Mouse (Mus musculus): ENCODE results near the gene Padi3. TPM values are rescaled to one million over a fixed set of nuclear protein-coding genes. Genes with fewer than 3 reads are reported as not detected.

The Padi3 gene
- polyA plus RNA-seq, 3 experiments from 2014 or later = not detected

DNA sequence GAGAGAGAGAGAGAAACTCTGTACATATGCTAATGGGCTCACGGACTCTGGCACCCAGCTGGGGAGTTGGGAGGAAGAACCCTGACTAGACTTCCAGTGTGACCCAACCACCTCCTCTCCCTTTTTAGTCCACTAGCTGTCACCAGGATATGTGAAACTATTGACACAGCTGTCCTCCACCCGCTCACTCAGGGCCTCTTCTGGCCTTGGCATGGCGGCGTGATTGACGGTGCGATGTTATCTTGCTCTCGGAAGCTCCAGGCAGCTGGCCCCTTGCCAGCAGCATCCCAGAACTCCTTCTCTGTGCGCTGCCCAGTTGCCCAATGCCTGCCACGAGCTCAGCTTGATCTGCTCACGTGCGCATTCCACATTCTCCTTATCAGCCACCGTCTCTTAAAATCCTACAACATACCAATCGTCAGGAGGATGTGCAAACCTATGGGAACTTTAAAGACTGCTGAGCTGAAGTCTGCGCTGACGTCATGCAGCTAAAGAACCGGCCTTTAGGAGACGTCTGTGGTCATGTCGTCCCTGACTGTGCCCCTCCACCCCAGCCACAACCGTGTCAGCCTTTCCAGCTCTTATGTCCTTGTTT lies 30.5 kb downstream of the Padi3 start:
- ATAC-seq = no peak

DNA sequence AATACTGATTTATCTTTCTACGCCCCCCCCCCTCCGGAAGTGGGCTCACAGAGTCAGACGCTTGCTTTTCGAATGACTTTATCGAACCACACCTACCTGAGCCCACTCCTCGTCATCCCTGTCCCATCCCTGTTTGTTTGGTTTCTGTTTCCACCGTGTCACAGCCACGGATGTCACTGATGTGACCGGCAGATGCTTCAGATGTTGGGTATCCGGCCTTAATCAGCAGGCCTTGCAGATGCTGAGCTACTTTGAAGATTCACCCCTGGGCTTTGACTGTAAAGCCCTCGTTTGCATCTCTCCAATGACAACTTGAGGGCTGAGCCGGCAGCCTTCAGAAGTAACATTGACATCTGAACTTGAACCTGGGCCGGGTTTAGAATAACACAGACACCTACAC lies 33.8 kb downstream of the Padi3 start:
- peak; percentile 77 for ATAC-seq

DNA sequence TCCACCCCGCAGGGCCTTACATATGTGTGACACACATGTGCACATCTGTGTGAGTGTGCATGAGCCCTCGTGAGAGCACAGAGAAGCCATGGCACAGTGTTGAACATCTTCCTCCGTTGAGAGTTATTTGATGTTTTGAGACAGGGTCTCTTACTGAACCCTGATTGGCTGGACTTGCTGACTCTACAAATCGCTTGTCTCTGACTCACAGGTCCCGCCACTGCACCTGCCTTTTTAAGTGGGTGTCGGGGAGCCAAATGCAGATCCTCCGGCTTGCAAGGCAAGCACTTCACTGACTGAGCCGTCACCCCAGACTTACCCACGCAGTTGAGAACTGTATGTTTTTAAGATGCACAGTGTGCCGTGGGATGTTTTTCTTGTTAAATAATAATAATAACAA lies 34.6 kb downstream of the Padi3 start:
- peak; percentile 32 for ATAC-seq

DNA sequence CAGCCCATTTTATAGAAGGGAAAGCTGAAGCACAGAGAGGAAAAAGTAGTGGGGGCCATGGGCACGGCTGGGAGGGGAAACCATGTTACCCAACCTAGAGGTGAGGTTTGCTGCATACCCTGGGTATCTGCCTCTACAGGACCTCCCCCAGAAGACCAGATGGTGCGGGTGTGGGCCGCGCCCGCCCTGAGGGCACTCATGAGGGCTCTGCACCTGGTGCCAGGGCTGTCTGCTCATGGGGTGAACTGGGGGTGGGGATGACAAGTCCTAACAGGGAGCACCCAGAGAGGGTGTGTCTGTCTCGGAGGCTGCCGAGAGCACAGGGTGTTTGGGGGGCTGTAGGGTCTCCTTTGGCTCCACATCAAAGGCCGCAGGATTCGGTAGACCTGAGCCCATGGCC lies 35.6 kb downstream of the Padi3 start:
- no peak for ATAC-seq

DNA sequence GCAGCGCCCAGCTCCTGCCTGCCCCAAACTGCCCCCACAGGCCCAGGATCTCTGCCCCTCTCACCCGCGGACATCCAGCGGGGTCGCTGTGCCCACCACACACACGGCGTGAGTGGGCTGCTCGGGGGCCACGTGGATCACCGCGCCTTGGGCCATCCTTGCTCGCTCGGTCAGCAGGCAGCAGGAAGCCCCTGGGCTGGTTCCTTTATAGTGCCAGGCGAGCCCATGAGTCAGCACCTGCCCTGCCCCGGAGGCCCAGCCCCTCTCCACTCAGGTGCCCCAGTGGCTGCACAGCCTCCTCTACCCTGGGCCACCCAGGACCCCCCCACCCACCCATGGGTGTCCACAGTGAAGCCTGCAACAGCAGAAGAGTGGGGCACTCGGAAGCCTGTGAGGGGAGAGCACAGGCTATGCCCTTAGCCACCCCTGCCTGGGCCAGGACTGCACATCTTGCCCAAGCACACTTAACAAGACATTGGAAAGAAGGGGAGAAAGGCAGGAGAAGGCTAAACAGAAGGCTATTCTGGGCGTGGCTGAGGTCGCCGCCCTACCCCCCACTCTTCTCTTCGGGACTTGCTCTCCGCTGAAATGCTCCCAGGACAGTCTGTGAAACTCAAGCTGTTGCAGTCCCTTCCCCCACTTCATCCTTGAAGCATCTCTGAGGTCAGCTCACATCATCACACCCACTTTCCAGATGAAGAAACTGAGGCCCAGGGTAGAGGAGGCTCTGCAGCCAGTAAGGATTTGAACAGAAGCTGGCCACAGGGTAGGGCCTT lies 36.2 kb downstream of the Padi3 start, which contains the start of gene Padi4:
Gene Padi4 (minus strand): TSS at position 212 of the 776 bp plus-strand sequence.
- ATAC-seq = no peak

DNA sequence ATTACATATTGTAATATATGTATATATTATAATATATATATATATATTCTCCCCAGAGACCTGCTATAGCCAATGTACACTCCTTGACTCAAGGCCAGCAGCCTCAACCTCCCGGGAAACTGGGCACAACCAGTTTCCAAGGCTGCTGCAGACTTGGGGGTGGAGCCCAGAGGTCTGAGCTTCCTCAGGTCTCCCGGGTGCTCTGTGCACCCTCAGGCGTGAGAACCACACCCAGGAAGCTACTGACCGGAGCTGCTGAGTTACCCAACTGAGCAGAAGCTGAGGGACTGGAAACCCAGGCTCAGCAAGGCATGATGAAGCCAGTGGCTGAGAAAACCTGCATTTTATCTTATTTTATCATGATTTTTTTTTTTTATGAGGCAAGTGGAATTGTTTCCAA lies 39.4 kb downstream of the Padi3 start:
- ATAC-seq = no peak

DNA sequence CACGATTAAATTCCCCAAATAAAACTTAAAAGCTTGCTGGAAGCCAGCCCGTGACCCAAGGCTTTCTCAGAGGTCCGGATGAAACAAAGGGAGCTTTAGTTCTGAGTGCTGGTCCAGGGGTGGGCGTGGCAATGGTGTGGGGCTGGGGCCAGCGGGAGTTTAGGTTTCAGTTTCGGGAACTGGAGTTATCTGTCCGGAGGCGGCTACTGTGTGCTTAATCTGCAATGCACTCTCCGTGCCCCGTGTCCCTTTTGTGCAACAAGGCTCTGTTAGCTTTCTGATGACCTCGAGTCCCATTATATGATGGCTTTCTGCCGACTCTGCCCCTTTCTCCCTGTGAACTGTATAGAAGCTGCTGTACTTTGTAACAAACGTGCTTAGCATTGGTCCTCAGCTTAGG lies 40.0 kb downstream of the Padi3 start:
- ATAC-seq = no peak

DNA sequence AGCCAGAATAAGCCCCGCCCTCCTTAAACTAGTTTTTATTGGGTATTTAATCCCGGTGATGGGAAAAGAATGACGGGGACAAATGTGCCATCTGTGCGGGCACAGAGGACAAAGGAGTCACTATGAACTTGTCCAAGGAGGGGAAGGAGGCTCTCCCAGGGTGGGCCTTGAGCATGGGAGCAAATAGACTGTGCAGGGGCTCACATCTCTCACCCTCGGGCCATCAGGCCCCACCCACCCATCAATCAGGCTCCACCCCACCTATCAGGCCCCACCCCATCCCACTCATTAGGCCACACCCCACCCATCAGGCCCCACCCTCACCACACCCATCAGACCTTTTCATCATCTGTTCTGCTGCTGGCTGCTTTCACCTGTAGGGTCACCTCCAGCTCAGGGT lies 41.5 kb downstream of the Padi3 start:
- ATAC-seq = no peak

DNA sequence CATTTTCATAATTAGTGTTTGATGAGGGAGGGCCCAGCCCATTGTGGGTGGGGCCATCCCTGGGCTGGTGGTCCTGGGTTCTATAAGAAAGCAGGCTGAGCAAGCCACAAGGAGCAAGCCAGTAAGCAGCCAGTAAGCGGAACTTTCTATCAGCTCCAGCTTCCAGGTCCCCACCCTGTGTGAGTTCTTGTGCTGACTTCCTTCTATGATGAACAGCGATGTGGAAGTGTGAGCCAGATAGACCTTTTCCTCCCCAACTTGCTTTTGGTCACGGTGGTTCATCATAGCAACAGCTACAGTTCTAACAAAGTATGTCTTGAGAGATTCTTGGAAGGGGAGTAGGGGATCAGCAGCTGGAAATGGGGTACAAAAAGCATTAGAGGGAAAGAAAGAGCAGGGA lies 44.5 kb downstream of the Padi3 start:
- ATAC-seq = no peak

DNA sequence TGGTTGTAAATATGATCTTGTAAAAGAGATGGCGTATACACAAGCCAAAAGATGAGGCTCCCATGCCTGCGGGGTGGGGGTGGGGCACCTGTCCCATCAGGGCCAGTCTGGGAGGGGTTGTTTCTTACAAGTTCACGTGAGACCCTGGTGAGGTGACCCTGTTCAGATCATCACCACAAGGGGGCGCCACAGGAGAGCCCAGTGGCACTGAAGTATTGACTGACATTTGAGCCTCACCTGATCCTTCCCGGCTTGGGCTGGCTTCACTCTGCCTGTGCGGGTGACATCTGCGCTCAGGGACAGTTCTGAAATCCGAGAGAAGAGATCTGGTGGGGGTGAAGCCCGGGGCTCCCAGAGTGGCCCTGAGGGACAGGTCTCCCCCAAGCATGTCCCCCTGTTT lies 47.3 kb downstream of the Padi3 start:
- ATAC-seq = no peak

DNA sequence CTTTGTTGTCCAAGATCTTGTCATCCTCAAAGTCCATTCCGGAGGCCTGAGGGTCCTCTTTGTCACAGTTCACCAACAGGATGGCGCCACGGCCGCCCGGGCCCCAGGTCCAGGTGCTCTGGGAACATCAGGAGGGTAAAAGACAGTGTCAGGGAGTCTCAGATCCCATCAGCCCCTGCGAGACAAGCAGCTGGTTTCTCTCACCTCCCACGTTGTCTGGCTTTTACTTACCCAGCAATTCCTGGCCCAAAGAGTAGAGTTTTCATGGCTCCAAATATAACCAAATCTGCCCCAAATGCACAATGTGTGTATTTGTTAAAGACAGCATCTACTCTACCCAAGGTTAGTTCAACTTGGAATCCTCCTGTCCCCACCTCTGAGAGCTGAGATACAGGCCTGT lies 48.8 kb downstream of the Padi3 start:
- ATAC-seq = no peak

DNA sequence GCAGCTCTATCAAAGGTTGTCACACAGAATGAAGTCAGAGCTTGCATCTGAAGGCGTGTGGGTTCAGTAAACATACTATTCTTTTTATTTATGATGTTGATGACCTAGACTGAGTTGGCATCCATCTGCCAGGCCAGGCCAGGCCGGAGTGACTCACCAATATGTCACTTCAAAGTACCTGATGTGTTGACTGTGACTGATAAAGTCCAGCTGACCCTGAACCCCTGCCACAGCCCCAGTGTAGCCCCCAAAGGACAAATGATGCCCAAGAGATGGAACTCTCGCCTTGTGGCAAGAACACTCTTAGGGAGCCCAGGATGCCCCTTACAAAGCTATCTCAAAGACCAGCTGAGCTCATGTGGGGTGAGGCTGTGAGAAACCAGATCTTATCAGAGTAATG lies 54.6 kb downstream of the Padi3 start:
- no peak for ATAC-seq

DNA sequence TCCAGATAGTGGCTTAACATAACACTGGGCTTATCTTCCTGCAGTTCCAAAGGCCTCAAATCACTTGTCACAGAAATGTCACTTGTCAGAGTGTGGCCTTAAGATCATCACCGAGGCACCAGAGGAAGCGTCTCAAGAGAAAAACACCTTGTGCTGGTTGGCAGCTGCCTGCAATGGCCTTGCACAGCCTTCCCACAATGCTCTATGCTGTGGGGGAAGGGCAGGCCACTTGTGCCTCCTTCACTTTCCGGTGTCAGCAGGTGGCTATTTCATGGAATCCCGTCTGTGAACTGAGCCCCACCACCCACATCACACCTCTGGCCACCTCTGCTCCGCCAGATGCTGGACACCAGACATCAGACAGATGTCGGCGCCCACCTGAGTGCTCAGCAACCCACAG lies 57.1 kb downstream of the Padi3 start:
- no peak for ATAC-seq

DNA sequence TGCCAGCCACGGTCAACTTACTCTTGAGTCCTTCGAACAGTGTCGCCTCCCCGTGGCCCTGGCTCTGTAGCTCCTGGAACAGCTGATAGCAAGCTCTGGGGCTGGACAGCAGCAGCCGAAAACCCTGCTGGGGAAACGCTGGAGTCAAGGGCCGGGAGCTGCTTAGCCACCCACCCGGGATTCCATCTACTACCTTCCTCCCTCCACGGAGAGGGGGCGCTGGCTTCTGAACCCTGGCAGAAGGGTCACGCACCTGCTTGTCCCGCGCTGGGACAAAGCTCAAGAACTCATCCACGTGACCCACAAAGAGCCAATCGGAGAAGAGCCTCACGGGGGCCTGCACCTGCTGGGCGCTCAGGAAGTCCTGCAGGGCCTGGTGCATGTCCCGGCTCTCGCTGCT lies 60.1 kb downstream of the Padi3 start:
- ATAC-seq = peak; percentile 46

DNA sequence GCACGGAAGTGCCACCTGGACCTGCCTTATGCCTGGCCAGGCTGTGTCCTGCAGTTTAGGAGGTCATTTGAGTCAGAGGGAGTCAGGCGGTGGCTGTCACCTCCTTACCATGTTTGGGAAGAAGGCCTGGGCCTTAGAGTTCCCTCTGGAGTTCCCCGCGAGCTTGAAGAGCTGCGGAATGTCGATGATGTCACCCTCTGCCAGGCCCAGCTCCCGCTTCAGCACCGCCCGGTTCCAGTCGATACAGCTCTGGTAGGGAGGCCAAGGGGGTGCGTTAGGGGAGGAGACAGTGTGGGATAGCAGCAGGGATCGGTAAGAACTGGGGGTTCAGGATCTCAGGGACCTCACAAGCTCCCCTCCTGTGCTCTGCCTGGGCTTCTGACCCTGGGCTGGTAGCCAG lies 62.5 kb downstream of the Padi3 start:
- ATAC-seq = no peak

DNA sequence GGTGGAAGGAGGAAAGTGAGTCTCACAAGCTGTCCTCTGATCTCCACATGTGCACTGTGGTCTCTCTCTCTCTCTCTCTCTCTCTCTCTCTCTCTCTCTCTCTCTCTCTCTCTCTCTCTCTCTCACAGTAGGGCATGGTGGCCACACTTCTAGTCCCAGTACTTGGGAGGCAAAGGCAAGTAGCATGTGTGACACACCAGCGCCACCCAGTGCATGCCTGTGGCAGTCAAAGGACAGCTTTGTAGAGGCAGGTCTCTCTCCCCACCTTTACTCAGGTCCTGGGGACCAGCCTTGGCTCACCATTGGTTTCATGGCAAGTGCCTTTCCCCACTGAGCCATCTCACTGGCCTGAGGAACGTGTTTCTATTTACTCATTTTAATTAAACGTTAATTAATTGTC lies 65.8 kb downstream of the Padi3 start:
- ATAC-seq = no peak

DNA sequence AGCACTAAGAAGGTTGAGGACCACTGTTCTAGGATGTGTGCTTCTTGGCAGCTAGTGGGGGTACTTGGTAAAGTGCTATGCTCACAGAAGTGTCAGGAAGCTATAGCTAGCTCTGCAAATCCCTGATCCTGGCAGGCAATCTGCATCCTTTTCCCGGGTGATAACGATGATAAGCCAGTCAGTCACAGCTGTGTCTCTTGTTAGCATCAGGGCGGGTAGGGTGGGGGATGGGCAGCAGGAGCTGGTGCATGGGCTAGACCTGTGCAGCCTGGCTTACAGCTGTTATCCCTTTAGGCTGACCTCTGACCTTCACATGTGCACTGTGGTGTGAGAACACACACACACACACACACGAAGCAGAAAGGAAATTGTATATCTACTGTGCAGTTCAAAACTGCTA lies 67.4 kb downstream of the Padi3 start:
- no peak for ATAC-seq

DNA sequence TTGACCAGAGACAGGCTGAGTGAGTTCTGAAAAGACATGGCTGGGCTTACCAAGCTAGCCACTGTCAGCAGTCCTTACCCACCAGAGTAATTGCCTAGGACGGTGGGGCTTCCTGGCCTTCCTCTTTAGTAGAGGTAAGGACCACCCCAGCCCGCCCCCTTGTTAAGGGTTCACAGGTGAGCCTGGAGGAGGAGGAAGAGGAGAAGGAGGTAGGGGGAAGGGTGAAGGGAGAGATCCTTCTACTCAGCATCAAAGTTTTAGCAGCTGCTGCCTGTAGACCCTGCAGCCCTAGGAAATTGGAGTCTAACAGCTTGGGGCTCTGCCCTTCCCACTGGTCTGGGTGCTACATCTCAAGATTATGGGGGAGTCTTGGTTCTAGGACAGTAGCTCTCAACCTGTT lies 67.9 kb downstream of the Padi3 start, which contains the start of gene Padi6:
Gene Padi6 (minus strand): TSS at position 101 of the 400 bp plus-strand sequence.
- ATAC-seq = no peak

DNA sequence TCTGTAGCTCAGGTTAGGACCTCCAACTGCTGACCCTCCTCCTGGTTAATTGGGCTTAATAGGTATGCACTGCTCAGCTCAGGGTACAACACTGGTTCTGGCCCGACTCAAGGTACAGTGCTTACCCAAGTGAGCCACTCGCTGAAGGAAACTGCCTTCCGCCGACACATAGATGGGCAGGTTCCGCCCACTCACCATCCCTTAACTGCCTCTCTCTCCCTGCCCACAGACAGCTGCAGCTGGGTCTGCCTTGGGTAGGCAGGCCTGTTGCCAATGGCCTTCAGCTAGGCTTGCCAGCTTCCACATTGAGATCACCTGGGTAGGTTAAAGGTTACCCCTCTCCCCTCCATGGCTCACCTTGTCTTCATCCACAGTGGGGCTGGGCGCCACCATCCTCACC lies 69.0 kb downstream of the Padi3 start:
- no peak for ATAC-seq

DNA sequence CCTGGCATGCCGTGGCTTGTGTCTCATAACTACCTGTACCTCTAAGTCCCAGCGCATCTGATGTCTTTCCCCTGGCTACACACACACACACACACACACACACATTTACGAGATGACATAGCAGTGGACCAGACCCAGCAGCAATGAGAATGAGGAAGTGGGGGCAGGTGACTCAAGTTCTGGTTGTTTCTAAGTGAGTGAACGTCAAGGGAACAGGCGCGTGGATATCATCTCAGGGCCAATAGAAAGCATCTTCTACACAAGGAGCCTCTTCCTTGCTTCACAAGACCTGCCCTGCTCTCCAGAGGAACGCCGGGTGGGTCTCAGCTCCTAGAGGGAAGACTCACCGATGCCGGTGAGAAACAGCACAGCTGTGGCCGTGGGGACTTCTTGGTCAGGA lies 69.8 kb downstream of the Padi3 start:
- ATAC-seq = no peak

Data from inflammation-experienced regulatory T-cells, adult 6 months (primary cell).